Mouse (Mus musculus): ENCODE results near the gene Nyx. TPM values are rescaled to one million over a fixed set of nuclear protein-coding genes. Genes with fewer than 3 reads are reported as not detected.

Gene Nyx
- polyA plus RNA-seq, 1 experiment from 2014 or later: 0.05 TPM

DNA sequence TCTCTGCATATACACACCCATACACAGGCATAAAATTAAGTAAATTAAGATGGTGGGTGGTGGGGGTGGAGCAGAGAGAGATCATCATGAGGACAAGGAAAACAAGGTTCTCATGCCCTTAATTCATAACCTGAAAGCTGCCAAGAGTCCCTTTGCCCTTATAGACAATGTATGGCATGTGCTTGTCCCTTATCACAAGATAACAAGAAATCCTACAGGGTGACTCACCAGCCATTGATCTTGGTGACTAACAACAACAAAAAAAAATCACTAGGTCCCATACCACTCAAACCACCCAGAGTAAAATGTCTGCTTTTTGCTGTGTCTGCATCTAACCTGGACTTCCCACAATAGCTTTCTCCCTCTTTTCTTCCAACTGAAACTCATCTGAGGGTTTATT is 18.5 kb downstream of the Nyx start:
- Histone ChIP-seq H3K27me3 (ENCODE audit: control insufficient read depth, insufficient read depth, low read length) (peaks cover 8% of the 10 kb centered on the region), H3K4me1 (ENCODE audit: control insufficient read depth, insufficient read depth, low read length) (no peaks in the 10 kb centered on the region), H3K36me3 (ENCODE audit: control insufficient read depth, insufficient read depth) (no peaks in the 10 kb centered on the region), H3K4me2 (ENCODE audit: low read depth, low read length) (no peak overlapping the region), H3K27ac (ENCODE audit: low read length) (no peak overlapping the region), H3K9me3 (replicated peaks; ENCODE audit: control insufficient read depth, low read length) (peaks cover 6% of the 10 kb centered on the region; the same call in 1 of the 2 replicates), H3K4me3 (ENCODE audit: low read length) (no peak overlapping the region), H3K9ac (ENCODE audit: low read length) (no peak overlapping the region)
- ATAC-seq (replicated peaks; ENCODE audit: extremely low read depth, insufficient read depth, low FRiP score): no peak

DNA sequence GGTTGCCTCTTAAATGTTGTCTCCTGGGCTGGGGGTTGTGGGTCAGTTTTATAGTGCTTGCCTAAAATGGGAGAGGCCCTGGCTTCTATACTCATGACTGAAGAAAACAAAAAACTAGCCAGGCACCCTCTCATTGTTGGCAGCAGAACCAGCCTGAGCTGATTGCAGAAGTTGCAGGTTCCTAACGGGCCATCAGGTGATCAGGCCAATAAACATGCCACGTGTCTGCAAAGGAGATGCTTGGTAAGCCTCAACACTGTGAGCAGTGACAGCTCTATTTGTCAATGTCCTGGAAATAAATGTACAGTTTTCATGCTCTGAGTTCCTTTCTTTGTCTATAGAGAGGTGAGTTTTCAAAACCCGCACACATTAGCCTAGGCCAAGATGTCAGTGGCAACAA is 23.1 kb downstream of the Nyx start:
- no peak overlapping the region for H3K9ac ChIP-seq (ENCODE audit: low read length)
- no peak for ATAC-seq (replicated peaks; ENCODE audit: extremely low read depth, insufficient read depth, low FRiP score)
- no peaks in the 10 kb centered on the region for H3K4me1 ChIP-seq (ENCODE audit: control insufficient read depth, insufficient read depth, low read length)
- H3K4me2 ChIP-seq (ENCODE audit: low read depth, low read length): no peak overlapping the region
- peaks cover 13% of the 10 kb centered on the region for H3K27me3 ChIP-seq (ENCODE audit: control insufficient read depth, insufficient read depth, low read length)
- H3K4me3 ChIP-seq (ENCODE audit: low read length): no peak overlapping the region
- 72% methylated on average over 3 of the region's 3 CpGs for WGBS
- H3K27ac ChIP-seq (ENCODE audit: low read length): no peak overlapping the region
- peaks cover 6% of the 10 kb centered on the region; the same call in 1 of the 2 replicates for H3K9me3 ChIP-seq (replicated peaks; ENCODE audit: control insufficient read depth, low read length)
- no peaks in the 10 kb centered on the region for H3K36me3 ChIP-seq (ENCODE audit: control insufficient read depth, insufficient read depth)

DNA sequence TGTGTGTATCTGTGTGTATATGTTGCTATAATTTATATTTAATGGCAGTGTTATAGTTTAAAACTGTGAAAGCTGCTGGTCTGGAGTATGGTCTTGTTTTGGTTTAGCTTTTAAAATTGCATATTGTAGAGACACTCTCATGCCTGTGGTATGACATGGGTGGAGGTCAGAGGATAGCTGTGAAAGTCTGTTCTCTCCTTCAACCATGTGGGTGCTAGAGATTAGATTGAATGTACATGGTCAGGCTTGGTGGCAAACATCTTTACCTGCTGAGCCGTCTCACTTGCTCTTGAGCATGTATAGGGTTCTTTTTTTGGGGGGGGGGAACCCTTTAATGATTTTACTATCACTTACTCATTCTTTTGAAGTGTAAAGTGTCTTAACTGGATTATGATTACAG is 23.9 kb downstream of the Nyx start:
- H3K9me3 ChIP-seq (replicated peaks; ENCODE audit: control insufficient read depth, low read length): peaks cover 6% of the 10 kb centered on the region; the same call in 1 of the 2 replicates
- no peak overlapping the region for H3K4me2 ChIP-seq (ENCODE audit: low read depth, low read length)
- H3K4me3 ChIP-seq (ENCODE audit: low read length): no peak overlapping the region
- ATAC-seq (replicated peaks; ENCODE audit: extremely low read depth, insufficient read depth, low FRiP score): no peak
- no peaks in the 10 kb centered on the region for H3K36me3 ChIP-seq (ENCODE audit: control insufficient read depth, insufficient read depth)
- H3K4me1 ChIP-seq (ENCODE audit: control insufficient read depth, insufficient read depth, low read length): no peaks in the 10 kb centered on the region
- peaks cover 13% of the 10 kb centered on the region for H3K27me3 ChIP-seq (ENCODE audit: control insufficient read depth, insufficient read depth, low read length)
- H3K27ac ChIP-seq (ENCODE audit: low read length): no peak overlapping the region
- no peak overlapping the region for H3K9ac ChIP-seq (ENCODE audit: low read length)
- WGBS: 50% methylated on average over 1 of the region's 1 CpGs

DNA sequence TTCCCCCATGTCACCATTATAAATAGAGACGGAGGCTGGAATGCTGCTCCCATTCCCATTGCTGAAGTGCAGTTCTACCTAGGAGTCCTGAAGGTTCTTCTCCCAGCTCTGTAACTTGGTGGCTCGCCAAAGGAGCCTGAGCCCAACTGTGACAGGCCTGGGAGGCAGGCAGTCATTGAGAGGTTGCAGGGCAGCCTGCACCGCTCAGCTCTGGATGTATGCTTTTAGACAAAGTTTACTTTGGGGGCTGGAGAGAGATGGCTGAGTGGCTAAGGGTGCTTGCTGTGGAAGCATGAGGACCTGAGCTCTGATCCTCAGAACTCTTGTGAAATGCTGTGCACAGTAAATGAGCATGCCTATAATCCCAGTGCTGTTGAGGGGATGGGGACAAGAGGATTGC is 25.0 kb downstream of the Nyx start:
- H3K9me3 ChIP-seq (replicated peaks; ENCODE audit: control insufficient read depth, low read length): peaks cover 6% of the 10 kb centered on the region; the same call in 1 of the 2 replicates
- no peak overlapping the region for H3K4me3 ChIP-seq (ENCODE audit: low read length)
- no peak for ATAC-seq (replicated peaks; ENCODE audit: extremely low read depth, insufficient read depth, low FRiP score)
- H3K4me2 ChIP-seq (ENCODE audit: low read depth, low read length): no peak overlapping the region
- no peaks in the 10 kb centered on the region for H3K4me1 ChIP-seq (ENCODE audit: control insufficient read depth, insufficient read depth, low read length)
- H3K27ac ChIP-seq (ENCODE audit: low read length): no peak overlapping the region
- WGBS: 36% methylated on average over 3 of the region's 3 CpGs
- peaks cover 16% of the 10 kb centered on the region for H3K27me3 ChIP-seq (ENCODE audit: control insufficient read depth, insufficient read depth, low read length)
- no peaks in the 10 kb centered on the region for H3K36me3 ChIP-seq (ENCODE audit: control insufficient read depth, insufficient read depth)
- H3K9ac ChIP-seq (ENCODE audit: low read length): no peak overlapping the region

DNA sequence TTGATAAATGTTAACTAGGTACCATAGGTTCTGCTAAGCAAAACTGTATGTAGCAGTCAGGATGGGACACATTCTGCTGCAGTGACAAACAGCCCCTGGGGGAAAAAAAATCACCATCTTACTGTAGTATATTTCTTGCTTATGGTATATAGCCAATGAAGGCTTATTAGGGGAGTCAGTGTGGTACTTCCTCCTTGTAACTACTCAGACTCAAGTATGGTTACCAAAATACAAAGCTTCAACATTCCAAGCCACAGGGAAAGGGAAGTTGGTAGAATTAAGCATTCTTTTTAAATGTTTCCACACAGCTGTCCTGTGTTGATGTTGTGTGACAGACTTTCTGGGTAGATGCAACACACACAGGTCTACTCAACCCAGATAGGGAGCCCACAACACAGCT is 27.0 kb downstream of the Nyx start:
- H3K4me2 ChIP-seq (ENCODE audit: low read depth, low read length): no peak overlapping the region
- H3K27me3 ChIP-seq (ENCODE audit: control insufficient read depth, insufficient read depth, low read length): peaks cover 12% of the 10 kb centered on the region; the same call in 1 of the 2 replicates
- H3K4me3 ChIP-seq (ENCODE audit: low read length): no peak overlapping the region
- H3K36me3 ChIP-seq (ENCODE audit: control insufficient read depth, insufficient read depth): no peaks in the 10 kb centered on the region
- no peaks in the 10 kb centered on the region for H3K4me1 ChIP-seq (ENCODE audit: control insufficient read depth, insufficient read depth, low read length)
- no peaks in the 10 kb centered on the region for H3K9me3 ChIP-seq (replicated peaks; ENCODE audit: control insufficient read depth, low read length)
- no peak overlapping the region for H3K27ac ChIP-seq (ENCODE audit: low read length)
- H3K9ac ChIP-seq (ENCODE audit: low read length): no peak overlapping the region
- ATAC-seq (replicated peaks; ENCODE audit: extremely low read depth, insufficient read depth, low FRiP score): no peak

DNA sequence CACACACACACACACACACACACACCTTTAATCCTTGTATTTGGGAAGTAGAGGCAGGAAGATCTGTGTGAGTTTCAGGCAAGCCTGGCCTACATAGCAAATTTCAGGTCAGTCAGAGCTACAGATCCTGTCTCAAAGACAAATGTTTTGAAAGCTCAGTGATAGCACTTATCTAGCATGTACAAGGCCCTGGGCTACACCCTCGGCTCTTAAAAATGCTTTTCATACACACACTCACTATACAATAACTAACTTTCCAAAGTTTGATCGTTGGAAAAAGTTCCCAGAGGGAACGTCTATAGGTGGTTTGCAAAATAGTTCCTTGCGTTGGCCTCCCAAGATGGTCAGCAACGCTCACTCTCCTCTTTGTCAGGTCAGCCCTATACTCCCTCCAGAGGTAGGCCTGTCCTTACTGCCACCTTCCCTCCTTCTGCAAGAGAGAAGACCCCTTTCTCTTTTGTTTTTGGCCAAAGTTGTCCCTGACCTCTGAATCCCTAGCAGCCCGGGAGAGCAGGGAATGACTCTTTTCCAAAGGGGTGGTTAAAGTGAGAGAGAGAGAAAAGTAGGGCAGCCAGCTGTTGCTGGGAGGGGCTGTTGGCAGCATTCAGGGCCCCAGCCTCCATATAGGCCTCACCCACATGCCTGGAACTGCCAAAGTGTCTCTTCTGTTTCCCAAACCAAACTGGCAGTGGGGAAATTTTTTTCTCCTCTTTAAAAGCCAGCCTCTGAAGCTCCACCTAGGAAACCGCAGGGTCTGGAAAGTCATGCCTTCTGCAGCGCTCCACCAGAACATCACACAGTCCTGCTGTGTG is 29.2 kb downstream of the Nyx start:
- H3K4me1 ChIP-seq (ENCODE audit: control insufficient read depth, insufficient read depth, low read length): no peaks in the 10 kb centered on the region
- no peak overlapping the region for H3K27ac ChIP-seq (ENCODE audit: low read length)
- ATAC-seq (replicated peaks; ENCODE audit: extremely low read depth, insufficient read depth, low FRiP score): no peak
- H3K9ac ChIP-seq (ENCODE audit: low read length): no peak overlapping the region
- H3K27me3 ChIP-seq (ENCODE audit: control insufficient read depth, insufficient read depth, low read length): peaks cover 12% of the 10 kb centered on the region; the same call in 1 of the 2 replicates
- no peak overlapping the region for H3K4me3 ChIP-seq (ENCODE audit: low read length)
- 68% methylated on average over 8 of the region's 8 CpGs for WGBS
- no peaks in the 10 kb centered on the region for H3K9me3 ChIP-seq (replicated peaks; ENCODE audit: control insufficient read depth, low read length)
- H3K4me2 ChIP-seq (ENCODE audit: low read depth, low read length): no peak overlapping the region
- no peaks in the 10 kb centered on the region for H3K36me3 ChIP-seq (ENCODE audit: control insufficient read depth, insufficient read depth)

DNA sequence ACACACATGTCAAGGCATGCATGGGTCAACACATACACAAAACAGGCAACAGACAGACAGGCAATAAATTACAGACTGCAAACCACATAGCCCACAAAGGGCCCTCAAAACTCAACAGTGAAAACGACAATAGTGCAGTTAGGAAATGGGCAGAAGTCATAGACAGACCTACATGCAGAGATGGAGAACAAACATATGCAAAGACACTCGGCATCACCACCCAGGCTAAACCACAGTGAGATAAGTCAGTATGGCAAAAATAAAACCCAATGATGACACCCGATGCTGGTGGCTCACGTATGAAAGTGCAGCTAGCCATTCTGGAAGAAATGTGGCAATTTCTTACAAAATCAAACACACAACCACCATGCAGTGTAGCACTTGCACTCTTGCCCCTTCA is 34.4 kb downstream of the Nyx start:
- Histone ChIP-seq H3K36me3 (ENCODE audit: control insufficient read depth, insufficient read depth) (no peaks in the 10 kb centered on the region), H3K9me3 (replicated peaks; ENCODE audit: control insufficient read depth, low read length) (no peaks in the 10 kb centered on the region), H3K4me1 (ENCODE audit: control insufficient read depth, insufficient read depth, low read length) (no peaks in the 10 kb centered on the region), H3K4me3 (ENCODE audit: low read length) (no peak overlapping the region), H3K27me3 (ENCODE audit: control insufficient read depth, insufficient read depth, low read length) (peaks cover 7% of the 10 kb centered on the region; the same call in 1 of the 2 replicates), H3K4me2 (ENCODE audit: low read depth, low read length) (no peak overlapping the region), H3K9ac (ENCODE audit: low read length) (no peak overlapping the region), H3K27ac (ENCODE audit: low read length) (no peak overlapping the region)
- no peak for ATAC-seq (replicated peaks; ENCODE audit: extremely low read depth, insufficient read depth, low FRiP score)
- 72% methylated on average over 4 of the region's 4 CpGs for WGBS

DNA sequence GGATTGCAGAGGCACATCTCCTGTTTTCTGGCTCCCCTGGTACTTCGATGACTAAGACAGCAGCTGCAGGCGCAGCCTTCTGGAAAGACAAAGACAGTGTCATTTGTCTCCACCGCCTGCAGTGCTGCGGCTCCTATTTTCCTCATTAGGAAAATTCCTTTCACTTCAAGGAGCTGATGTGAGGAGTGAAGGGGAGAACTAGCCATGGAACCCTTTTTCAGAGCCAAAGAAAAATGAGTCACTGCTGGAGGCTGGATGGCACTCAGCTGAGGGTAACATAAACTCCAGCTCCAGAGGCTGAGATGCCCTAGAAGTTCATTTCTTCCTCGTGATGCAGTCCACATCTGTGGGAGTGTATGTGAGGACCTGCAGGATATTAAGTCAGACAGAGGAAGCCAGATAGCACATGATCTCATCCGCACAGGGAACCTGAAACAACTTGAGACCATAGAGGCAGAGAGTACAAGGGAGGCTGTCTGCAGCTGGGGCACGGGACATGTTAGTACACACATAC is 37.0 kb downstream of the Nyx start:
- Histone ChIP-seq H3K27ac (ENCODE audit: low read length) (peak overlapping the region; percentile 23; the same call in 1 of the 2 replicates), H3K27me3 (ENCODE audit: control insufficient read depth, insufficient read depth, low read length) (peaks cover 3% of the 10 kb centered on the region; the same call in 1 of the 2 replicates), H3K9ac (ENCODE audit: low read length) (no peak overlapping the region), H3K4me3 (ENCODE audit: low read length) (no peak overlapping the region), H3K36me3 (ENCODE audit: control insufficient read depth, insufficient read depth) (no peaks in the 10 kb centered on the region), H3K9me3 (replicated peaks; ENCODE audit: control insufficient read depth, low read length) (no peaks in the 10 kb centered on the region), H3K4me1 (ENCODE audit: control insufficient read depth, insufficient read depth, low read length) (no peaks in the 10 kb centered on the region), H3K4me2 (ENCODE audit: low read depth, low read length) (no peak overlapping the region)
- WGBS: 56% methylated on average over 7 of the region's 7 CpGs
- ATAC-seq (replicated peaks; ENCODE audit: extremely low read depth, insufficient read depth, low FRiP score): no peak

DNA sequence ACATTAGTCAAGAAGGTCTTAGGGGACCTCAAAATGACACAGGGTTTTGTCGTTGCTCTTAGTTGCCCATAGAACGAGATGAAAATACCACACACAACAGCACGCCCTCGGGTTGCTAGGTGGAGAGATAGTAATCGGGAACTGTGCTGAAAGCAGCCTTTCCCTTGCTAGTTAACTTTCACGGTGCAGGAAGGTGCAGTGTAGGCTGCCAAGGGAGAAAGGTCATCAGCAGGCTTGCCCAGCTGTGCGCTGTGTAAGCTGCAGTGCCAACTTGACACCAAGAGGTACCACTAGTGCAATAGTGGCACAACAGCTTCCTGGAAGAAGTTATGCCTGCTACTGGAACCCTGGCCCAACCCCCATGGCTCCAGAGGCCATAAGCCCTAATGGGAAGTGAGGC is 38.5 kb downstream of the Nyx start:
- Histone ChIP-seq H3K4me2 (ENCODE audit: low read depth, low read length) (no peak overlapping the region), H3K27me3 (ENCODE audit: control insufficient read depth, insufficient read depth, low read length) (peaks cover 3% of the 10 kb centered on the region; the same call in 1 of the 2 replicates), H3K9ac (ENCODE audit: low read length) (no peak overlapping the region), H3K4me1 (ENCODE audit: control insufficient read depth, insufficient read depth, low read length) (no peaks in the 10 kb centered on the region), H3K4me3 (ENCODE audit: low read length) (no peak overlapping the region), H3K27ac (ENCODE audit: low read length) (no peak overlapping the region), H3K9me3 (replicated peaks; ENCODE audit: control insufficient read depth, low read length) (no peaks in the 10 kb centered on the region), H3K36me3 (ENCODE audit: control insufficient read depth, insufficient read depth) (no peaks in the 10 kb centered on the region)
- whole genome bisulfite sequencing: 80% methylated on average over 7 of the region's 7 CpGs
- no peak for ATAC-seq (replicated peaks; ENCODE audit: extremely low read depth, insufficient read depth, low FRiP score)

All from heart, embryonic 16.5 days (tissue).